Mouse (Mus musculus) MEL (cell line): ENCODE measurements at regions not wholly inside any gene's neighbourhood (a gene's known extent, or its start where the extent isn't known, plus 50 kb on each side); places are given as distances from the start of the nearest gene placed in this dataset.

Experiments used
- DNase-seq: peaks from one replicate; pipeline ENCODE4 v3.0.0; 2011; ENCODE audit warnings: low read depth, low spot score
- H3K27ac ChIP-seq: 2 replicates; pipeline ENCODE4 v1.5.1; 2012; ENCODE audit warnings: low read depth, mild to moderate bottlenecking, control low read depth, low read length, moderate library complexity; ENCODE audit not compliant: control insufficient read depth
- H3K27me3 ChIP-seq, 2 experiments: fragments of 150-350 bp in 1 of 2; sonication (generic) in 1 of 2; 2 replicates each; pipeline ENCODE4 v1.6.1; 2012; ENCODE audit warnings: low read length in 2 of 2, mild to moderate bottlenecking in 2 of 2, improper control_type of control experiment in 1 of 2, moderate library complexity in 1 of 2; ENCODE audit not compliant: insufficient read depth in 2 of 2, control insufficient read depth in 1 of 2
- H3K36me3 ChIP-seq, 2 experiments: 2 replicates each; pipeline ENCODE4 v1.6.1; 2012 to 2014; ENCODE audit warnings: low read length in 2 of 2, improper control_type of control experiment in 1 of 2, inconsistent platforms in 1 of 2, mild to moderate bottlenecking in 1 of 2; ENCODE audit not compliant: insufficient read depth in 2 of 2, control insufficient read depth in 1 of 2
- H3K4me1 ChIP-seq, 2 experiments: fragments of 150-350 bp in 1 of 2; sonication (generic) in 1 of 2; 2 replicates each; pipeline ENCODE4 v1.6.1; 2012; ENCODE audit warnings: low read length in 2 of 2, improper control_type of control experiment in 1 of 2, mild to moderate bottlenecking in 1 of 2; ENCODE audit not compliant: insufficient read depth in 2 of 2, control insufficient read depth in 1 of 2
- H3K4me3 ChIP-seq, 2 experiments: fragments of 150-350 bp in 1 of 2; sonication (generic) in 1 of 2; 2 replicates each; pipeline ENCODE4 v1.5.1; 2012; ENCODE audit warnings: low read depth in 2 of 2, low read length in 2 of 2, mild to moderate bottlenecking in 2 of 2, moderate library complexity in 2 of 2, control low read depth in 1 of 2, improper control_type of control experiment in 1 of 2; ENCODE audit not compliant: control insufficient read depth in 1 of 2, insufficient read depth in 1 of 2
- H3K79me2 ChIP-seq: 2 replicates; pipeline ENCODE4 v1.6.1; 2012; ENCODE audit warnings: mild to moderate bottlenecking, low read length, moderate library complexity; ENCODE audit not compliant: control insufficient read depth, poor library complexity, insufficient read depth
- H3K9ac ChIP-seq: 2 replicates; pipeline ENCODE4 v1.6.1; 2012; ENCODE audit warnings: low read depth, mild to moderate bottlenecking, control low read depth, low read length, moderate library complexity; ENCODE audit not compliant: control insufficient read depth, poor library complexity, severe bottlenecking
- H3K9me3 ChIP-seq: fragments of 150-350 bp; sonication (generic); replicated peaks from 2 replicates; pipeline ENCODE4 v1.6.1; 2012; ENCODE audit warnings: mild to moderate bottlenecking, low read length, improper control_type of control experiment, moderate library complexity; ENCODE audit not compliant: insufficient read depth
- BHLHE40 ChIP-seq: IDR thresholded peaks from 2 replicates; pipeline ENCODE4 v1.6.1; 2012; ENCODE audit warnings: low read depth, mild to moderate bottlenecking, inconsistent platforms, low read length, improper control_type of control experiment, borderline replicate concordance
- CHD2 ChIP-seq: IDR thresholded peaks from 2 replicates; pipeline ENCODE4 v1.6.1; 2011; ENCODE audit warnings: low read length, improper control_type of control experiment
- CTCF ChIP-seq, 3 experiments: IDR thresholded peaks in 2 of 3; conservative IDR thresholded peaks in 1 of 3; 2 replicates each; pipeline ENCODE4 v1.5.1; 2011 to 2012; ENCODE audit warnings: low read length in 3 of 3, low read depth in 2 of 3, mild to moderate bottlenecking in 2 of 3, improper control_type of control experiment in 1 of 3, inconsistent platforms in 1 of 3, mixed read lengths in 1 of 3, moderate library complexity in 1 of 3; ENCODE audit not compliant: control insufficient read depth in 1 of 3, insufficient read depth in 1 of 3, poor library complexity in 1 of 3, severe bottlenecking in 1 of 3
- ELF1 ChIP-seq: IDR thresholded peaks from 2 replicates; pipeline ENCODE4 v1.6.1; 2014; ENCODE audit warnings: low read depth, mild to moderate bottlenecking, inconsistent platforms, low read length, improper control_type of control experiment, moderate library complexity
- GABPA ChIP-seq: IDR thresholded peaks from 2 replicates; pipeline ENCODE4 v1.6.1; 2012; ENCODE audit warnings: low read depth, mild to moderate bottlenecking, inconsistent platforms, low read length, improper control_type of control experiment, moderate library complexity
- HCFC1 ChIP-seq: IDR thresholded peaks from 2 replicates; pipeline ENCODE4 v1.6.1; 2012; ENCODE audit warnings: low read depth, mild to moderate bottlenecking, inconsistent platforms, low read length, improper control_type of control experiment, moderate library complexity
- JUND ChIP-seq: IDR thresholded peaks from 2 replicates; pipeline ENCODE4 v1.6.1; 2011; ENCODE audit warnings: low read depth, mild to moderate bottlenecking, improper control_type of control experiment, low read length
- MAFK ChIP-seq: IDR thresholded peaks from 2 replicates; pipeline ENCODE4 v1.6.1; 2011; ENCODE audit warnings: low read depth, mild to moderate bottlenecking, low read length, improper control_type of control experiment, borderline replicate concordance
- MAX ChIP-seq: IDR thresholded peaks from 2 replicates; pipeline ENCODE4 v1.6.1; 2011; ENCODE audit warnings: low read length, improper control_type of control experiment
- MXI1 ChIP-seq: IDR thresholded peaks from 2 replicates; pipeline ENCODE4 v1.6.1; 2011; ENCODE audit warnings: mild to moderate bottlenecking, low read depth, low read length, improper control_type of control experiment
- POLR2AphosphoS2 ChIP-seq: IDR thresholded peaks from 2 replicates; pipeline ENCODE4 v1.6.1; 2011; ENCODE audit warnings: low read length, improper control_type of control experiment
- POLR2AphosphoS5 ChIP-seq: IDR thresholded peaks from 2 replicates; pipeline ENCODE4 v1.6.1; 2012; ENCODE audit warnings: low read depth, borderline replicate concordance, mild to moderate bottlenecking, inconsistent platforms, low read length, moderate library complexity, mixed read lengths
- RAD21 ChIP-seq: IDR thresholded peaks from 2 replicates; pipeline ENCODE4 v1.6.1; 2011; ENCODE audit warnings: mild to moderate bottlenecking, low read depth, low read length, improper control_type of control experiment
- SIN3A ChIP-seq: IDR thresholded peaks from 2 replicates; pipeline ENCODE4 v1.6.1; 2012; ENCODE audit warnings: low read length, improper control_type of control experiment, inconsistent platforms
- SMC3 ChIP-seq: IDR thresholded peaks from 2 replicates; pipeline ENCODE4 v1.6.1; 2011; ENCODE audit warnings: low read depth, low read length, improper control_type of control experiment
- TAL1 ChIP-seq: IDR thresholded peaks from 2 replicates; pipeline ENCODE4 v1.6.1; 2012; ENCODE audit warnings: mild to moderate bottlenecking, inconsistent platforms, low read length, moderate library complexity, mixed read lengths
- TBP ChIP-seq: IDR thresholded peaks from 2 replicates; pipeline ENCODE4 v1.8.0; 2011; ENCODE audit warnings: low read depth, low read length, improper control_type of control experiment
- TCF12 ChIP-seq: IDR thresholded peaks from 2 replicates; pipeline ENCODE4 v1.6.1; 2014; ENCODE audit warnings: low read depth, mild to moderate bottlenecking, inconsistent platforms, low read length, improper control_type of control experiment, moderate library complexity
- USF1 ChIP-seq: IDR thresholded peaks from 2 replicates; pipeline ENCODE4 v1.6.1; 2014; ENCODE audit warnings: low read depth, mild to moderate bottlenecking, inconsistent platforms, low read length, improper control_type of control experiment, moderate library complexity
- ZC3H11A ChIP-seq: IDR thresholded peaks from 2 replicates; pipeline ENCODE4 v1.6.1; 2012; ENCODE audit warnings: low read depth, mild to moderate bottlenecking, inconsistent platforms, low read length, improper control_type of control experiment
- ZKSCAN1 ChIP-seq: IDR thresholded peaks from 2 replicates; pipeline ENCODE4 v1.6.1; 2012; ENCODE audit warnings: low read depth, mild to moderate bottlenecking, inconsistent platforms, low read length, improper control_type of control experiment, moderate library complexity
- ZMIZ1 ChIP-seq: IDR thresholded peaks from 2 replicates; pipeline ENCODE4 v1.6.1; 2012; ENCODE audit warnings: low read depth, mild to moderate bottlenecking, inconsistent platforms, low read length, improper control_type of control experiment, moderate library complexity

DNA sequence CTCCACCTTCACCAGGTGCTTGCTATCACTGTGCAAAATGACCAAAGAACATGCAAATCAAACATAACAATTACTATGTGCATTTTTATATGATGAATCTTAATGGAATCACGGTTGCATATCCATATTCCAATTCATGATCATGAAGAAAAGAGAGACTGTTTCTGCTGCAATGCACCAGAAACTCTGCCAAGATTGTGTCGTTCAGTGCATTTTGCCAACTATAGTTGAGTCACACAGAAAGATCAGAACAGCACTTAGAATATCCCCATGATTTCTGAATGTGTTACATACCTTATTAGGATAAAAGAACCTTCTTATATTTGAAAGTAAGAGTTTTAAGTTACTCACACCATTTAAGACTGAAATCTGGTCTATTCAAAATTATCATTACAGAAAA lies 483.7 kb upstream of the C030005K15Rik start:
- Histone ChIP-seq H3K79me2 (no peaks in the 10 kb centered on the region), H3K27ac (no peak overlapping the region), H3K4me1 (no peaks in the 10 kb centered on the region), H3K27me3 (no peaks in the 10 kb centered on the region), H3K36me3 (no peaks in the 10 kb centered on the region), H3K4me3 (no peak overlapping the region), H3K9me3 (no peaks in the 10 kb centered on the region), H3K9ac (no peak overlapping the region)
- TF ChIP-seq SIN3A, result no peak
- no peak for TF ChIP-seq SMC3
- TF ChIP-seq ZKSCAN1, result no peak
- TF ChIP-seq HCFC1, result no peak
- TF ChIP-seq ELF1, result no peak
- TF ChIP-seq CHD2, result no peak
- no peak for TF ChIP-seq ZMIZ1
- no peak for TF ChIP-seq GABPA
- no peak for TF ChIP-seq TBP
- TF ChIP-seq ZC3H11A, result no peak
- no peak for DNase-seq

DNA sequence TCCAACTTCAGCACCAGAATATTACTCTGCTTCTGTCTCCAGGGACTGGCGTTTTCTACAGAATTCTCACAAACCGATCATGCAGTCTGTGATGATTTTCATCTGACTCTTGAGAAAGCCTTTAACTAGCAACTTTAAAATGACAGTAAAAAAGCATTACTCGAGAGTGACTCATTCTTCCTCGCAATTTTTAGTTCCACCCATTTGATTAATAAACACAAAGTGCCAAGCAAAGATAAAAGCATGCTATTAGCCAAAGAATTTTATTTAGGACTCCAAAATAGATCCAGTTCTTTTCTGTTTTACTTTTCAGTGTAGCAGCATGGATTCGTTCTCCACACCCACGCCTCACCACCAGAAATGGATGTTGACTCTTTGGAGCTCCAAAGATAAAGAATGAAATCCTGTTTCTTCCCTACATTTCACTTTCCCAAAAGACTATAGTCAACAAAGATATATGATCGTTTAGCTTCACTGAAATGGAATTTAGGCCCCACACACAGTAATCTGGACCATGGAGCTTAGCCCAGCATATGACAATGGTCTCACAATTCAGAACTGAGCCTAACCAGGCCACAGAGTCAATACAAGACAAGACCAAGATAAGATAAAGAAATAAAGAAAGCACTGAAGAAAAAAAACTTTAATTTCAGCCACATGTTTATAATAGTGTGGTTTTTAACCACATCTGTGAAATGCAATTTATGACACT lies 486.5 kb upstream of the C030005K15Rik start:
- DNase-seq, result no peak
- no peaks in the 10 kb centered on the region for H3K9me3 ChIP-seq

More for the DNA sequence above, 486.5 kb upstream of the C030005K15Rik start:
- Histone ChIP-seq H3K4me3 (no peak overlapping the region), H3K4me1 (no peaks in the 10 kb centered on the region), H3K79me2 (no peaks in the 10 kb centered on the region)
- no peak for TF ChIP-seq MAFK
- no peak for TF ChIP-seq TCF12
- no peak for TF ChIP-seq POLR2AphosphoS5
- no peak for TF ChIP-seq GABPA
- no peak for TF ChIP-seq CHD2
- TF ChIP-seq ZC3H11A, result no peak
- TF ChIP-seq TAL1, result no peak
- no peak for TF ChIP-seq SIN3A
- no peak for TF ChIP-seq RAD21
- no peak for TF ChIP-seq CTCF (IDR thresholded peaks at IDR 0.05 in 2 of 3, conservative IDR thresholded peaks at IDR 0.05 in 1 of 3; ENCODE audit: control insufficient read depth in 1 of 3, insufficient read depth in 1 of 3, low read depth in 2 of 3, low read length in 3 of 3, poor library complexity in 1 of 3, severe bottlenecking in 1 of 3)
- TF ChIP-seq BHLHE40, result no peak
- TF ChIP-seq POLR2AphosphoS2, result no peak
- no peak for TF ChIP-seq HCFC1
- TF ChIP-seq USF1, result no peak
- TF ChIP-seq MAX, result no peak
- no peak for TF ChIP-seq ZMIZ1
- no peak for TF ChIP-seq JUND
- TF ChIP-seq MXI1, result no peak
- TF ChIP-seq, all 39 proteins: peak for 0
- Histone ChIP-seq H3K27ac (no peak overlapping the region), H3K36me3 (no peaks in the 10 kb centered on the region), H3K9ac (no peak overlapping the region), H3K27me3 (no peaks in the 10 kb centered on the region)
